Mouse (Mus musculus) limb, embryonic 14.5 days (tissue): ENCODE measurements at regions not wholly inside any gene's neighbourhood (a gene's known extent, or its start where the extent isn't known, plus 50 kb on each side); places are given as distances from the start of the nearest gene placed in this dataset.
A peak's percentile ranks its signal among the peaks of the same experiment; 100 is the strongest.

Experiments
- ATAC-seq: fragments of 200-750 bp; cut with Nextera tagmentation; 2 replicates; pipeline ENCODE4 v1.8.0; 2017; ENCODE audit warnings: low read depth, moderate number of reproducible peaks, moderate TSS enrichment; ENCODE audit not compliant: low FRiP score
- DNase-seq: peaks from one replicate; pipeline ENCODE4 v3.0.0-alpha.2; 2015; ENCODE audit warnings: low spot score
- H3K27ac ChIP-seq: fragments of 300-500 bp; sonication (generic); replicated peaks from 2 replicates; pipeline ENCODE4 v1.5.1; 2014; ENCODE audit warnings: low read depth, mild to moderate bottlenecking, low read length, moderate library complexity, mixed read lengths
- H3K27me3 ChIP-seq: fragments of 300-500 bp; sonication (generic); 2 replicates; pipeline ENCODE4 v1.6.1; 2014; ENCODE audit warnings: low read length, mixed read lengths; ENCODE audit not compliant: control insufficient read depth, insufficient read depth
- H3K36me3 ChIP-seq: fragments of 300-500 bp; sonication (generic); 2 replicates; pipeline ENCODE4 v1.6.1; 2014; ENCODE audit warnings: mild to moderate bottlenecking, low read length, moderate library complexity, mixed read lengths; ENCODE audit not compliant: control insufficient read depth, insufficient read depth
- H3K4me1 ChIP-seq: fragments of 300-500 bp; sonication (generic); 2 replicates; pipeline ENCODE4 v1.6.1; 2014; ENCODE audit warnings: antibody characterized with exemption, low read length, mixed read lengths; ENCODE audit not compliant: control insufficient read depth, insufficient read depth
- H3K4me2 ChIP-seq: fragments of 300-500 bp; sonication (generic); replicated peaks from 2 replicates; pipeline ENCODE4 v1.6.1; 2014; ENCODE audit warnings: low read depth, mild to moderate bottlenecking, low read length, moderate library complexity; ENCODE audit not compliant: severe bottlenecking
- H3K4me3 ChIP-seq: fragments of 300-500 bp; sonication (generic); replicated peaks from 2 replicates; pipeline ENCODE4 v1.5.1; 2014; ENCODE audit warnings: low read length
- H3K9ac ChIP-seq: fragments of 300-500 bp; sonication (generic); 2 replicates; pipeline ENCODE4 v1.6.1; 2014; ENCODE audit warnings: mild to moderate bottlenecking, low read depth, low read length, moderate library complexity; ENCODE audit not compliant: severe bottlenecking
- H3K9me3 ChIP-seq: fragments of 300-500 bp; sonication (generic); 2 replicates; pipeline ENCODE4 v1.6.1; 2016; ENCODE audit warnings: low read length; ENCODE audit not compliant: control insufficient read depth
- POLR2A ChIP-seq: fragments of 200-500 bp; IDR thresholded peaks from 2 replicates; pipeline ENCODE4 v1.8.0; 2012; ENCODE audit warnings: inconsistent platforms, mild to moderate bottlenecking, moderate library complexity, borderline replicate concordance; ENCODE audit not compliant: insufficient read depth, insufficient read length; ENCODE audit errors: extremely low read depth
- WGBS: fragments of 180-500 bp; shearing (Covaris S2); extraction: QIAGEN DNeasy Blood & Tissue Kit; methylation state at CpG from one replicate; pipeline ENCODE4 v1.1.7; 2014; 5-methylcytosine and 5-hydroxymethylcytosine counted together

DNA sequence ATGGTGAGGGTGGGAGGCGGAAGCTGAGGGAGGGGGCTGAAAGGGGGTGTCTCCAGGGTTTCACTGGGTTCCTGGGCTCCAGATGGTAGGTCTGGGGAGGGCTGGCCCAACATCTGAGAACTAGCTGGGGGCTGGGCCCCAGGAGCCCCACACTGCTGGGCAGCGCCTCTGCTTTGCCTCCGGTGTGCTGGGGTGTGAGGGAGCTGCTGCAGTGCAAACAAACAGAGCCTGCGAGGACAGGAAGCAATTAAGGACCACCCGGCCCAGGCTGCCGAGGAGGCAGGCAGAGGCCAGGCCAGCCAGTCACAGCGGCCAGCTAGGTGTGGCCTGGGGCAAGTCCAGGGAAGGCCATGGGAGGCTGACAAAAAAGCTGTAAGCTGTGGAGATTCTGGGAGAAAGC is 82.3 kb downstream of the Efnb1 start:
- H3K27ac ChIP-seq: no peak overlapping the region
- no peak for ATAC-seq
- 28% methylated on average over 6 of the region's 7 CpGs for WGBS

DNA sequence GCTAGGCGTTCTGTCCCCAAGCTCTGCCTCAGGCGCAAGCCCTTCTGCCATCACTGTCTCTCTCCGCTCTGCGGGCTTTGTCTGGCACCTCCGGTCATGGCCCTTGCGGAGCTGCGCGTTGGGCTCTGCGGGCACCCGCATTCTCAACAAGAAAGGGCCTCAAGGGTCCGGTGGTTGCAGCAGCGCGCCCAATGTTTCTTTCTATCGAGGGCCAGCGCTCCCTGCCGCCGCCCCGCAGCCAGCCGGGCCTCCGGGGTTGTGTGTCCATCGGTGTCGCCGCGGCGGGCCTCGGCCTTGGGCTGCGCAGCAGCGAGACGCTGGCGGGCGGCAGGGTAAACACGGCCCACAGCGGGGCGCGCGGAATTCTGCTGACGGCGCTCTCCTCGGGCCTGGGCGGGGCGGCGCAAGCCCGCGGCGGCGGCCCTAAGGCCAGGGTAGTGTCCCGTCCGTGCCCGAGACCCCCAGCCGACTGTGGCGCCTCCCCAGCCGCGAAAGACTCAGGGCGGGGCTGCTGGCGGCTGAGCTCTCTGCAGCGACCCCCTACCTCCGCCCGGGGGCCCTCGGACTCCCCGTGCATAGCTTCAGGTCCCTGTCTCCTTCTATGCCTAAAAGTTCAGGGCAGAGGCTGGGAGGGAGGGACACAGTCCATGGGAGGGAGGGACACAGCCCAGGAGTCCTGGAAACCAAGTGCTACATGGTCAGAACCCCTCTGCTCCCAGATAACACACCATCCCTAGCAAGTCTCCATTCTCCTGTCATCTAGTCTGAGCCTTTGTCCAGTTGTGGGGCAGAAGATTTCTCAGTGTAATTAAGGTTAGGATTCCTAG is 80.9 kb downstream of the Efnb1 start:
- 22% methylated on average over 18 of the region's 60 CpGs for WGBS
- no peaks in the 10 kb centered on the region for H3K9me3 ChIP-seq
- no peak for DNase-seq
- H3K4me3 ChIP-seq: peak overlapping the region; percentile 33
- no peak for TF ChIP-seq POLR2A
- peak; percentile 70; the same call in 1 of the 2 replicates for ATAC-seq
- H3K36me3 ChIP-seq: no peaks in the 10 kb centered on the region
- H3K27ac ChIP-seq: peak overlapping the region; percentile 43; the same call in 1 of the 2 replicates
- peak overlapping the region; percentile 61 for H3K4me2 ChIP-seq
- H3K4me1 ChIP-seq: peaks cover 17% of the 10 kb centered on the region
- H3K27me3 ChIP-seq: peaks cover 4% of the 10 kb centered on the region; the same call in 1 of the 2 replicates
- H3K9ac ChIP-seq: peak overlapping the region; percentile 62

More for the DNA sequence above, 82.3 kb downstream of the Efnb1 start:
- Histone ChIP-seq H3K27me3 (0 out of 2 replicates have a peak, but pooled peaks cover 4% of the 10 kb centered on the region), H3K36me3 (no peaks in the 10 kb centered on the region), H3K4me2 (no peak overlapping the region), H3K4me1 (peaks cover 16% of the 10 kb centered on the region), H3K4me3 (no peak overlapping the region), H3K9ac (no peak overlapping the region), H3K9me3 (no peaks in the 10 kb centered on the region)
- no peak for DNase-seq
- TF ChIP-seq POLR2A: no peak

DNA sequence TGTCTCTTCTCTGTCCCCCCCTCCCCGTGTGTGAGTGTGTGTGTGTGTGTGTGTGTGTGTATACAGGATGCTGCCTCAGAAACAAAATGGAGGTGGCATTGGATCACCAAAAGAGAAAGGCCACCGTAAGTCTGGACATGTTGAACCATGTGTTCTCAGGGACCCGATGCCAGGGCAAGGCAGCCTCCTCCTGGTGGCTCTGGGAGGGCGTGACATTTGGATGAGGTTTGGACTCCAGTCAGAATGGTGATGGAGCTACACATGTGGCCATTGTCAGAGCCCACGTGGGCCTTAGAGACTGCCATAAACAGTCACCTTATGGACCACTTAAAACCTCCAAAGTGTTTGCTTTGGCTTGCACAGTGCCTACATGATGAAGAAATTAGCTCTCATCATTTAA is 80.0 kb downstream of the Efnb1 start:
- no peak for TF ChIP-seq POLR2A
- Histone ChIP-seq H3K4me3 (no peak overlapping the region), H3K9me3 (no peaks in the 10 kb centered on the region), H3K4me1 (peaks cover 17% of the 10 kb centered on the region), H3K9ac (no peak overlapping the region), H3K4me2 (peak overlapping the region; percentile 61; the same call in 1 of the 2 replicates), H3K27me3 (peaks cover 4% of the 10 kb centered on the region; the same call in 1 of the 2 replicates), H3K27ac (no peak overlapping the region), H3K36me3 (no peaks in the 10 kb centered on the region)
- WGBS: 57% methylated on average over 5 of the region's 5 CpGs
- DNase-seq (no peak), ATAC-seq (no peak)

DNA sequence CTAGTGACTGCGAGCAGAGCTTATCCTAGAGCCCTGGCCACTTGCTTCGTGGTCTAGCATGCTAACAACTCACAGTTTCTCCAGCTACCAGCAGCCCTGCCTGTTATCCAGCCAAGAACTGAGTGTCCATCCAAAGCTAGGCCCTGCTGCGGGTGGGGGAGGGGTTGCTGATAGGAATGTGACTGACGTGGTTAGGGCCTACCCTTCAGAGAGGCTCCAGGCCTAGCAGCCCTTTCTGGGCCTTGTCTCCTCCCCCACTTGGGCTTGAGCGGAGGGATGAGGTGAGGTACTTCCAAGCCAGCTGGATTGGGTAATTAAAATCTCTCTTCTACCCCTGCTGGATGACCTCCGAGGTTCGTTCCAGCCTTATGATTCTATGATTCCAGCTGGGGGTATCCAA is 79.2 kb downstream of the Efnb1 start:
- no peaks in the 10 kb centered on the region for H3K36me3 ChIP-seq
- H3K9me3 ChIP-seq: no peaks in the 10 kb centered on the region
- no peak overlapping the region for H3K4me3 ChIP-seq
- H3K27me3 ChIP-seq: peaks cover 4% of the 10 kb centered on the region; the same call in 1 of the 2 replicates
- H3K27ac ChIP-seq: no peak overlapping the region
- WGBS: 47% methylated on average over 7 of the region's 7 CpGs
- H3K9ac ChIP-seq: no peak overlapping the region
- peaks cover 17% of the 10 kb centered on the region for H3K4me1 ChIP-seq
- no peak for ATAC-seq
- TF ChIP-seq POLR2A: no peak
- DNase-seq: no peak
- no peak overlapping the region for H3K4me2 ChIP-seq

DNA sequence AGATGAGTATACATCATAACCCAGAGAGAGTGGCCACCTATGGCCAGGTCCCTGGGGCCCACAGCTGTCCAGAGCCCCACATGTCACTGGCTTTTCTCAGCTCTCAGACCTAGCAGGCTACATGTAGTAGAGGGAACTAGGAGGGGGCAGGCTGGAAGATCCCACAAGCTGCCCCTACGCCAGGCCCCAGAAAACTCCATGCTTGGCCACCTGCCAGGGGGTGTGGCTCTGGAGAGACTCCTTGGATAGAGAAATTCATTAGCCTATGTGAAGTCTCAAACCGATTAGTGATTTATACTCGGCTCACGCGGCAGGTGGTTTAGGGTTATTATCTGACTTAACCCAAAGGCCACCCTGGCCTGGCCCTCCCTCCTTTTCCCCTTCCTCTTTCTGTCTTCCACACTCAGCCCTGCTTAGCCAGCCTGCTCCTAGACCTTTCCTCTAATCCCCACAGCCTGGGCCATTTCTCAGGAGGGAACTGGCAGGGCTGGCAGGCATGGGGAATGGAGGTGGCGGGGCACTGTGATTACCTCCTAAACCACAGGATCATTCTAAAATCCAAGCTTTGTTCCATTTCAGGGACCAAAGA is 77.7 kb downstream of the Efnb1 start:
- no peak for ATAC-seq
- H3K27ac ChIP-seq: no peak overlapping the region

More for the DNA sequence above, 77.7 kb downstream of the Efnb1 start:
- no peak for TF ChIP-seq POLR2A
- H3K27me3 ChIP-seq: peaks cover 4% of the 10 kb centered on the region; the same call in 1 of the 2 replicates
- H3K4me2 ChIP-seq: no peak overlapping the region
- H3K9me3 ChIP-seq: no peaks in the 10 kb centered on the region
- no peak for DNase-seq
- peaks cover 17% of the 10 kb centered on the region for H3K4me1 ChIP-seq
- no peaks in the 10 kb centered on the region for H3K36me3 ChIP-seq
- no peak overlapping the region for H3K4me3 ChIP-seq
- 52% methylated on average over 6 of the region's 6 CpGs for WGBS
- no peak overlapping the region for H3K9ac ChIP-seq
